Mouse (Mus musculus) testis, adult 2 months (tissue): Measurements from ENCODE around the gene Fancg. TPM values are rescaled to one million over a fixed set of nuclear protein-coding genes. Genes with fewer than 3 reads are reported as not detected.

ENCODE experiments used
- H3K27ac ChIP-seq: fragments of 200-500 bp; 2 replicates; pipeline ENCODE4 v1.5.1; 2012; ENCODE audit warnings: low read depth, low read length; ENCODE audit not compliant: control insufficient read depth, insufficient read depth
- H3K27me3 ChIP-seq: fragments of 200-500 bp; 2 replicates; pipeline ENCODE4 v1.6.1; 2012; ENCODE audit warnings: mild to moderate bottlenecking, low read length, moderate library complexity; ENCODE audit not compliant: control insufficient read depth, insufficient read depth
- H3K36me3 ChIP-seq: fragments of 200-500 bp; 2 replicates; pipeline ENCODE4 v1.6.1; 2012; ENCODE audit warnings: mild to moderate bottlenecking, low read length; ENCODE audit not compliant: control insufficient read depth, insufficient read depth
- H3K4me1 ChIP-seq: fragments of 200-500 bp; 2 replicates; pipeline ENCODE4 v1.6.1; 2012; ENCODE audit warnings: low read length; ENCODE audit not compliant: control insufficient read depth, insufficient read depth
- H3K4me3 ChIP-seq: fragments of 200-500 bp; 2 replicates; pipeline ENCODE4 v1.5.1; 2012; ENCODE audit warnings: low read depth, mild to moderate bottlenecking, low read length, moderate library complexity, mixed read lengths; ENCODE audit not compliant: control insufficient read depth
- CTCF ChIP-seq: fragments of 200-500 bp; IDR thresholded peaks from 2 replicates; pipeline ENCODE4 v1.5.1; 2012; ENCODE audit warnings: low read depth, mild to moderate bottlenecking, inconsistent platforms, low read length, moderate library complexity; ENCODE audit not compliant: control insufficient read depth, insufficient read depth, insufficient replicate concordance
- POLR2A ChIP-seq: fragments of 200-500 bp; IDR thresholded peaks from 2 replicates; pipeline ENCODE4 v1.6.1; 2012; ENCODE audit warnings: low read depth, mild to moderate bottlenecking, inconsistent platforms, low read length, moderate library complexity; ENCODE audit not compliant: control insufficient read depth
- polyA plus RNA-seq: library from polyadenylated mRNA; depleted of rRNA; stranded (reverse); fragments of >200 nt; gene quantifications from 2 replicates; pipeline ENCODE4 v1.2.3, GENCODE M21; 2012

The Fancg gene
- polyA plus RNA-seq, 1 experiment = 96.4 TPM

DNA sequence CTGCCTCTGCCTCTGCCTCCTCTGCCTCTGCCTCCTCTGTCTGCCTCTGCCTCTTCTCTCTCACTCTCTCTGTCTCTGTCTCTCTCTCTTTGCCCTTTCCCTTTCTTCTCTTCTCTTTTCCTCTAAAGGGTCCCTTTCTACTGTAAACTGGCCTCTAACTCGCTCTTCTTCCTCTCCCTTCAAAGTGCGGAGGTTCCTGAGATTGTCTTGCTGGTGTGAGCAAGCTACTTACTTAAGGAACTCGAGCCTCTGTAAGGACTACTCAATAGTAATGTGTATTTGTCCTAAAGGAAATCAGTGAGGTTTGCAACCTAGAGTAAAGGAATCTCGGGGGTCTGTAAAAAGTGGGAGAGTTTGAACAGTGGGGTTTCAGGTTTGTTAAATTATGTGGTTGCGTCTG, 36.3 kb upstream of the Fancg start:
- H3K4me1 ChIP-seq = peaks cover 13% of the 10 kb centered on the region
- H3K27me3 ChIP-seq = peaks cover 6% of the 10 kb centered on the region
- peak overlapping the region; percentile 84 for H3K4me3 ChIP-seq

DNA sequence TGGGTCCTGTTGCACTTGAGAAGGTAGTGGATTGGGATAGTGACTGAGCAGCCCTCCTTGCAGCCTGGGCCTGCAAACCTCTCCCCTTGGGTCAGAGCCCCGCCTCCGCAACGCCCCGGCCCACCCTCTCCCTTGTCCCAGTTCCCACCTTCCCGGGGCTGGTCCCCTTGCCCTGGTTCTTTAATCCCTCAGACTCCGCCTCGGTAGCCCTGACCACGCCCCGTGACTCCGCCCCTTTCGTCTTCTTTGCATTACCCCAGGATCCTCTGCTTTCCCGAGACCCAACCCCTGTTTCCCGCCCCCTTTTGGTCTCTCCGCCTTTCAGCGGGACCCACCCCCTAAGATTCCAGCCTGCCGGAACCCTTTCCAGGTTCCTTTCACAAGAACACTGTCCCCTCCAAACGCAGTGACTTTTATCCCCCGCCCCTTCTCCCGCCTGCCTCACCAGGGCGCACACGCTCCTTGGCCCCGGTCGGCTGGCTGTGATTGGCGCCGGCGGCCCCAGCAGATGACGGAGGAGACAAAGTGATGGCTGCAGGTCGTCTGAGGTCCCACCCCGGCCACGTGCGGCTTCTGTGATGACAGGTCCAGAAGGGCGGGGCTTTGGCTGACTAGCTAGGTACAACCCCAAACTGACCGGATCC, 35.5 kb upstream of the Fancg start, which contains the start of gene Fam214b:
Fam214b (minus strand) TSS at position 562 of the 644 bp plus-strand sequence.
- H3K4me3 ChIP-seq = peak within 1 kb of the TSS; percentile 84
- no peak for TF ChIP-seq CTCF
- peak; percentile 43; the same call in 1 of the 2 replicates for TF ChIP-seq POLR2A

More for the DNA sequence above, 36.3 kb upstream of the Fancg start:
- Histone ChIP-seq H3K36me3 (no peaks in the 10 kb centered on the region), H3K27ac (peak overlapping the region; percentile 10)
- TF ChIP-seq POLR2A (no peak), CTCF (no peak)

GRCm38 (mm10) chr4:43045285-43045658, 35.0 kb upstream of the Fancg start:
- Histone ChIP-seq H3K27ac (peak overlapping the region; percentile 18), H3K4me1 (peaks cover 16% of the 10 kb centered on the region), H3K4me3 (peak overlapping the region; percentile 84), H3K27me3 (peaks cover 6% of the 10 kb centered on the region), H3K36me3 (no peaks in the 10 kb centered on the region)
- TF ChIP-seq CTCF (no peak), POLR2A (no peak)

More for the DNA sequence above, 35.5 kb upstream of the Fancg start, which contains the start of gene Fam214b:
- H3K36me3 ChIP-seq = no peaks in the 10 kb centered on the region
- H3K27ac ChIP-seq = peak within 1 kb of the TSS; percentile 55
- peaks cover 6% of the 10 kb centered on the region for H3K27me3 ChIP-seq
- H3K4me1 ChIP-seq = peaks cover 13% of the 10 kb centered on the region

- Histone ChIP-seq H3K36me3 (no peaks in the 10 kb centered on the region), H3K4me3 (peak overlapping the region; percentile 84), H3K27ac (peak overlapping the region; percentile 18), H3K27me3 (peaks cover 6% of the 10 kb centered on the region), H3K4me1 (peaks cover 20% of the 10 kb centered on the region)
- TF ChIP-seq CTCF = no peak
- TF ChIP-seq POLR2A = no peak
Measured at GRCm38 (mm10) chr4:43044673-43045072, 34.4 kb upstream of the Fancg start.

DNA sequence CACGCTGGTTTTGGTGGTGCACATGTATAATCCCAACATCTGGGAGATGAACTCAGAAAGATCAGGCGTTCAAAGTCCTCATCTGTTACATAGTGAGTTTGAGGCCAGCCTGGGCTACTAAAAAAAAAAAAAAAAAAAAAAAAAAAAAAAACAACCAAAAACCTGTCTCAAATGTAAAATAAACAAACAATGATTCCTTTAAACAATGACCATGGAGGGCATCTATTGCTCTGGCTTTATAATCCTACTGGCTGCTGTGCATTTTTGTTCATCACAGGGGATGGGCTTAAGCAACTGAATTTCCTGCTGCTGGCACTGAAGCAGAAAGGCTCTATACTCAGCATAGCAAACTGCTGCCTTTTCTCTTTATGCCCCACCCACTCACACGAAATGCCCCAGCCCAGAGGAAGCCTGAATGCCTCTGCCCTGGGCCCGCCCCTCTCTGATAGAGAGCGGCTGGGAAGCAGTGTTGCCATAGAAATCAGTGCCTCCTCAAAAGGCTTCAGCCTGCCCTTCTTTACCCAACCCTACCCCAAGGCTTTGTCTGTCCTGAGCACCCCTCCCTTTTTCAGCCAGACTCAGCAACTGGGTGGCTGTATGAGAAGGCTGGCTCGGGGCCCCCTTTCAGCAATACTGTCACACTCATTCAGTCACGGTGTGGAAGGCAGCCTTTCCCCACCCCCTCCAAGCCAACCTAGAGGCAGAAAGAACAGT, 33.5 kb upstream of the Fancg start:
- H3K4me3 ChIP-seq = no peak overlapping the region; the same call in 1 of the 2 replicates
- no peaks in the 10 kb centered on the region for H3K36me3 ChIP-seq
- no peak overlapping the region; the same call in 1 of the 2 replicates for H3K27ac ChIP-seq
- TF ChIP-seq POLR2A = no peak
- no peak for TF ChIP-seq CTCF
- peaks cover 24% of the 10 kb centered on the region for H3K4me1 ChIP-seq
- H3K27me3 ChIP-seq = peaks cover 6% of the 10 kb centered on the region

GRCm38 (mm10) chr4:43040881-43041547, 30.7 kb upstream of the Fancg start:
- Histone ChIP-seq H3K27ac (no peak overlapping the region), H3K4me1 (peaks cover 26% of the 10 kb centered on the region), H3K4me3 (peak overlapping the region; percentile 3; the same call in 1 of the 2 replicates)

More at GRCm38 (mm10) chr4:43040881-43041547, 30.7 kb upstream of the Fancg start:
- Histone ChIP-seq H3K27me3 (peaks cover 6% of the 10 kb centered on the region), H3K36me3 (no peaks in the 10 kb centered on the region)
- TF ChIP-seq CTCF = no peak
- TF ChIP-seq POLR2A = no peak
